Mouse (Mus musculus): ENCODE data around the gene Cog1.
"Not testable (repeated sequence)": the region's sequence is repeated elsewhere in the genome, so short reads cannot be mapped to it uniquely, and the experiment has no call there.

The Cog1 gene

DNA sequence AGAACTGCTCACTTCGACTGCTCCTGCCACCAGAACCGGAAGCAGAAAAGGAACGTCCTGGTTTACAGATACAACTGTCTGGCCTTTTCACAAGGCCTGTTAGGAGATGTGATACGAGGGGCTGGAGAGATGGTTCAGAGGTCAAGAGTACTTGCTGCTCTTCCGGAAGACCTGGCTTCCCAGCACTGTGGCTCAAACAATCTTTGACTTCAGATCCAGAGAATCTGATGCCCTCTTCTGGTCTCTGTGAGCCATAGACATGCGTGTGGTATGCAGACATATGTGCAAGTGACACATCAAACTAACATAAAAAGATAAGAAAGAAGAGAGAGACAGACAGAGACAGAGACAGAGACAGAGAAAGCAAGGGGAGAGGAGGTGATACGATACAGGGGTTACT lies 16.7 kb upstream of the Cog1 start:
- no peak for DNase-seq (ENCODE audit: low spot score)

DNA sequence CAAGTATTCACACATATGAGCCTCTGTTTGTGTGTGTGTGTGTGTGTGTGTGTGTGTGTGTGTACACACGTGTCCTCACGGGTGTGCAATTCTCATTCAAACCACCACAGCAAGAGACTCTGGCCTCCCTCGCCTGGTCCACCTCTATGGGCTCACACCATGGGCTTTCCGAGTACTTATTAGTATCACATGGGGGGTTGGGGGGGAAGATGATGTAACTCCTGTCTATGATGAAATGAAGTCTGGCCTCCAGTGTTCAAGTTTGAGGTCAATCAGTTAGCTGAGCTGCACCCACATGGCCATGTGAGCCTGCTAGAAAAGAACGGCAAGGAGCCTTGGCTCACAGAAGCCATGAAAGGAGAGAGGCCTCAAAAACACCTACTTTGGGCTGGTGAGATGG lies 15.6 kb upstream of the Cog1 start:
- DNase-seq (ENCODE audit: low spot score) = no peak

DNA sequence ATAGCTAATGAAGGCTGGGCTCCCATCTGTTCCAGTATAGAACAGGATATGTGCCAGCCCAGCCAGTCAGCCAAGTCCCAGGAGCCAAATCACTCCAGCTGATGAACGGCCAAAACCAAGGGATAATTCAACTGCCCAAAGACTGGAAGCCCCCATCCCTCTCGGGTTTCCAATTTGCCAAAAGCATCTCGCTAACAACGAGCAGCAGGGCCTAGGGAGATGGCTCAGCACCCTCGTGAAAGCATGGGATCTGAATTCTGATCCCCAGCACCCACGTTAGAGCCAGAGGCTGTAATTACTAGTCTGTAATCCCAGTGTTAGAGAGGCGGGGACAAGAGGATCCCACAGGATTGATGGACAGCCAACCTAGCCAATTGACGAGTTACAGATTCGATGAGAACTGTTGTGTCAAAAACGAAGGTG lies 14.3 kb upstream of the Cog1 start:
- DNase-seq (ENCODE audit: low spot score) = no peak

DNA sequence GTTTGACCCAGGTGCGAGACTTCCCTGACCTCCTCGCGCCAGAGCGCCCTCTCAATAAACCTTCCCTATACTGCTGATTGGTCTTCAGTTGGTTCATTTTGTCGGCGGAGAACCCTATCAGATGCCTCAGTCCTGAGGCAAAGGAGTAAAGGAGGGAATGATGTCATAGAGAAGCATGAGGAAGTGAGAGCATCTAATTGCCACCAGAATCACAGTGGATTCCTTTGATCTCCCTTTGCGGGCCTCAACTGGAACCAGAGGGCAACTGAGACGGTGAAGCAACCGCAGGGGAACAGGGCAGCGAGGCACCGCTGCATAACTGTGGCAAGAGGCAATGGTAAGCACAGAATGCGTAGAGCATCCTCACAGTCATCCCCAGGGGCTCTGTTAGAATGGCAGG lies 10.3 kb upstream of the Cog1 start:
- no peak for DNase-seq (ENCODE audit: low spot score)

DNA sequence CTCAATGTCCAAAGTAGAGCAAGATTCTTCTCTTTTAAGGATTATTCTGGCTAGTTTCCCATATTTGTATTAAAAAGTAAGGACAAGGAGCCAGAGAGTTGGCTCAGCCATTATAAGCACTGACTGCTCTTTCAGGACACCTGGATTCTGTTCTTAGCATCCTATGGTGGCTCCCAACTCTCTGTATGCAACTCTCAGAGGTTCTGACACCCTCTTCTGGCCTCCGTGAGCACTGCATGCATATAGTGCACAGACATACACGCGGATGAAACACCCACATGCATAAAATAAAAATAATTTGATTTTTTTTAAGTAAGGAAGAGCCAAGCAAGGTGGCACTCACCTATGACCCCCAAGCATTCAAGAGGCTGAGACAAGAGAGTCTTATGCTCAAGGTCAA lies 3.8 kb upstream of the Cog1 start:
- no peak for DNase-seq (ENCODE audit: low spot score)

DNA sequence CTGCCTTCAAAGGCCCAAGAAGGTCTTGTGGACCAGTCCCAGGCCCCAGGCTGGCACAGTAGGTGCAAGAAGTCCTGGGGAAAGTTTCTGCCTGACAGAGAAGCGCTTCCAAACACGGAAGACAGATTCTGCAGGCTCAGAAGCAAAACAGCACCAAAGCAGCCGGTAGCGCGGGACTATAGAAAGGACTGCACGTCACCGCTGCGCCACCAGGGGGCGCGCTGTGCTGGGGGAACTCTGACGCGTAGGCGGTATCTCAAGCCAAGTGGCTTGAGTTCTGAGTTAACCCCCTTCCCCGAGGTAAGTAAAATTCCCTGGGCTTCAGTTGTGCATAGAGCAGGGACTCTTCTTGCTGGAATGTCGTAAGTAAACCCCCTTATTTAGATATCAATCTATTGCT lies 817 bp upstream of the Cog1 start:
- DNase-seq (ENCODE audit: low spot score) = peak; percentile 93

DNA sequence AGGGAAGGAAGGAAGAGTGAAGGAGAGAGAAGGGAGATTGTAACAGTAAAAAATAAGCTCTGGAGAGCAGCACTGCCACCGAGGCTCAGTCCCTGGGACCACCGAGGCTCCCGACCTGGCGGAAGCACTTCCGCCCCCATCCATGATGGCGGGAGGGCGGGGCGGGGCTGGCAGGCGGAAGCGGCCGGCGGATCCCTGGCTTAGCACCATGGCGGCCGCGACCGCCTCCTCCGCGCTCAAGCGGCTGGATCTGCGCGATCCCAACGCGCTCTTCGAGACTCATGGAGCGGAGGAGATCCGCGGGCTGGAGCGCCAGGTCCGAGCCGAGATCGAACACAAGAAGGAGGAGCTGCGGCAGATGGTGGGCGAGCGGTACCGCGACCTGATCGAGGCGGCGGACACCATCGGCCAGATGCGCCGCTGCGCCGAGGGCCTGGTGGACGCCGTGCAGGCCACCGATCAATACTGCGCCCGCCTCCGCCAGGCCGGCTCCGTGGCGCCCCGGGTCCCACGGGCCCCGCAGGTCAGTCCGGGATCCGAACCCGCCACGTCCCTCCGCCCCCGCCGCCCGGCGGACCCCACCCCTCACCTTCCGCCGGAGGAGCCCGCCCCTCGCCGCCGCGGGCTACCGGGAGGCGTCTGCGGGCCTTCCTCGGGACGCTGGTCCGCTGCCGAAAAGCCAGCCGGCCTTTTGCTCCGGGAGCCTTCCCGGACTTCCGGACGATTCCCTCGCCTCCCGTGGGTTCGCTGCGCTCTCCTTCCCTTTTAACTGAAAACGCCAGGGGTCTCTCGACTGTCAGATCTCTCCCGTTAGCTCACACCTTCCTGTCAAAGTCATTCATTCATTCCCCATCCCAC lies 613 bp downstream of the Cog1 start, which contains the start of gene Slc39a11:
Gene Slc39a11, minus strand, starts transcription at position 727 of the 858 bp plus-strand sequence.
- DNase-seq (ENCODE audit: low spot score) = peak; percentile 83

DNA sequence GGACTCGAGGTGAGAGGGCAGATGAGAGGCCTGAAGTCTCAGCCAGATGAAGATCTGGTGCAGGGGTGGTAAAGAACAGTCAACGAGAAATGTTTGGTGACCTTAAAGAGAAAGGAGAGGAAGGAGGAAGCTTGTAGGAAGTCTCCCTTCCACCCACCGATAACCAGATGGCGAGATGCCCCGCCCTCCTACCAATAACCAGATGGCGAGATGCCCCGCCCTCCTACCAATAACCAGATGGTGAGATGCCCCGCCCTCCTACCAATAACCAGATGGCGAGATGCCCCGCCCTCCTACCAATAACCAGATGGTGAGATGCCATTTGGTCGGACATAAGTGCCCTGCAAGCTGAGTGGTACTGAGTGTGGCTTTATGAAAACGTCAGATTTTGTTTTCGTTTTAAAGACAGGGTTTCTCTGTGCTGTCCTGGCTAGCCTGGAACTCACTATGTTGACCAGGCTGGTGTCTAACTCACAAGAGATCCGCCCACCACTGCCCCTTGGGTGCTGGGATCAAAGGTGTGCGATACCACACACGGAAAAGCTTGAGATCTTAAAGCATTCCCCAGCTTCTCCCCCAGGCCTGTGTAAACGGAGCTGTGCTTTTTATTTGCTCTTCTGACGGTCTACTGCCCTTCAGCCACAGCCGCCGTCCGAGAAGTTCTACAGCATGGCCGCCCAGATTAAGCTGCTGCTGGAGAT lies 2.4 kb downstream of the Cog1 start:
- no peak for DNase-seq (ENCODE audit: low spot score)

DNA sequence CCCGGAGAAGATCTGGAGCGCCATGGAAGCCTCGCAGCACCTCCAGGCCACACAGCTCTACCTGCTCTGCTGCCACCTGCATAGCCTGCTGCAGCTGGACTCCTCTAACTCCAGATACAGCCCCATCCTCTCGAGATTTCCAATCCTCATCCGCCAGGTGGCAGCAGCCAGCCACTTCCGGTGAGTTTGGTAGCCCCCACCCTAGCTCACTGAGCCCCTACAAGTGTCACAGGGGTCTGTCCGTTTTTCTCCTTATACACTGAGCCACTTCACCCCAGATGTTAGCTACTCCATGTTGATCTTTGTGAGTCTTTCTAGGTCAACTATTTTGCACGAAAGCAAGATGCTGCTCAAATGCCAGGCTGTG lies 2.9 kb downstream of the Cog1 start:
- DNase-seq (ENCODE audit: low spot score) = peak; percentile 75

DNA sequence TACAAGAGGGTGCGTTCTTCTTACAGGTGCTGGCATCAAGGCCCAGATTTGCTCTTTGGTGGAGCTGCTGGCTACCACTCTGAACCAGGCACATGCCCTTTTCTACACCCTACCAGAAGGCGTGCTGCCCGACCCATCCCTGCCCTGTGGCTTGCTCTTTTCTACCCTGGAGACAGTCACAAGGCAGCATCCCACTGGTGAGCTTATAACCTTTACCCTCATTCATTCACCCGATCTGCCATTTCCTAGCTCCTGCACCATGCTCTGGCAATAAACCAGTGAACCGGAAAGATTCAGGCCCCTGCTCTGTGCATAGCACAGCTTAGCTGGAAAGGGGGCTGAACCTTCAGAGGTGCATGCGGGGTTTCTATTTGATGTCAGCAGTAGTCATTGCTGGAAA lies 3.5 kb downstream of the Cog1 start:
- no peak for DNase-seq (ENCODE audit: low spot score)

DNA sequence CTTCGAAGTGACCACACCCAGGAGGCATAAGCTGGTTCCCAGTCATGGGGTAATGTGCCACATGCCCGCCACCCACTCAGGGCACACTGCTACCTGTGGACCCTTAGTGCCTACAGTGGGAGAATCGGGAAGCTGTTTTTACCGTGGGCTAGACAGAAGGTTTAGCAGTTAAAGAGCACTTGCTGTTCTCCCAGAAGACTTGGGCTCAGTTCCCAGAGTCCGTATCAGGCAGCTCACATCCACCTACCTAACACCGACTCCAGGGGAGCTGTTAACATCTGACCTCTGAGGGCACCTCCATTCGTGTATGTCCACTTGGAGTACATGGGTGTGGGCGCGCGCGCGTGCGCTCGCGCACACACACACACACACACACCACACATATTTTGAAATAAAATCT lies 5.1 kb downstream of the Cog1 start:
- DNase-seq (ENCODE audit: low spot score) = no peak

DNA sequence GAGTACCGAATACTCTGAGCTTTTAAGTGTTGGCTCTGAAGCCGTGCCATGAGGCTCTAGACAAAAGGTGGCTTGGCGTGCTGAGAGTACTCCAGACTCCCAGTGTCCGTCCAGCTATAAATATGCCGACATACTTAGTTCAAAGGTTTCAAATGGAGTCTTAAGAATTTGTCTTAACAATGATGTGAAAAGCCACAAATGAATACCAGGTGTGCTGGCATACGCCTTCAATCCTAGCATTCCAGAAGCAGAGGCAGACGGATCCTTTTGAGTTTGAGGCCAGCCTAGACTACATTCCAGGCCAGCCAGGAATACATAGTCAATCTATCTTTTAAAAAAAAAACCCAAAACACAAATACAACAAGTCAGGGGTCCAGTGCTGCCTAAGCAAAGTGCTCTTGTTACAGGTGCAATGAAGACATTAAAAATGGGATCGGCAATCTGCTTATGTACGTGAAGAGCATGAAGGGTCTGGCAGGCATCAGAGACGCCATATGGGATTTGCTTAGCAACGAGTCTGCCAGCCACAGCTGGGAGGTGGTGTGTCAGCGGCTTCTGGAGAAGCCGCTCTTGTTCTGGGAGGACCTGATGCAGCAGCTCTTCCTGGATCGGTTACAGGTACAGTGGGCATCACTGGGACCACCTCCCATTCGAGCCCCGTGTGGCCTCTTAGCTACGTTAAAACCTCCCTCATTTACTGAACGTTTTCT lies 5.7 kb downstream of the Cog1 start:
- no peak for DNase-seq (ENCODE audit: low spot score)

DNA sequence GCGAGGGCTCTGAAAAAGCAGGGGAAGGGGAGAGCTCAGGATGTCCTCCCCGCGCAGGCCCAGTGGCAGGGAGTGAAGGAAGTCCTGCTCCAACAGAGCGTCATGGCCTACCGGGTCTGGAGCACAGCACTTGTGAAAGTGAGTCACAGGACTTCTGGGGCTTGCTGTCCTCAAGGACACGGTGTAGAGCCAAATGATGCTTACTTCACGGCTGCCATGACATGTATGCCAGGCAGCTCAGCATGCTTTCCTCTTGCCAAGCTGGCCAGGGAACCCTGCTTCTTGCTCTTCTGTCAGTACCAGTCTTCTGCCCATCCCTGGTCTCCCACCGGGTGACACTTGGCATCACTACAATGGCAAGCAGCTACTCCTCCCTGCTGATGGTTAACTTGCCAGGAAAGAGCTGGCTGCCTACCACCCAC lies 7.6 kb downstream of the Cog1 start:
- DNase-seq (ENCODE audit: low spot score) = no peak

DNA sequence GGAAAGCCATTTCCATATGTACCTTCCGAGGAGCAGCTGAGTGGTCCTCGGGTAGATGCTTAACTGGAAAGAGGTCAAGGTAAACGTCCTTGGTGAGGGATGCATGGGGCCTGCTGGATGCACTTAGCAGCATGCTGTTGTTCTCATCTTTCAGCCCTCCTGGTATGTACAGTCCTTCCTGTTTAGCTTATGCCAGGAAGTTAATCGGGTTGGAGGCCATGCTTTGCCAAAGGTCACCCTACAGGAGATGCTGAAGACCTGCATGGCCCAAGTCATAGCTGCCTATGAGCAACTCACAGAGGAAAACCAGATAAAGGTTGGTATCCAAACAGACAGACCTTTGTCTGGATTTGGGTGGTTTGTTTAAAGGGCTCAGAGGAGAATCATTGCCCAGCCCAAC lies 8.3 kb downstream of the Cog1 start:
- DNase-seq (ENCODE audit: low spot score) = no peak

DNA sequence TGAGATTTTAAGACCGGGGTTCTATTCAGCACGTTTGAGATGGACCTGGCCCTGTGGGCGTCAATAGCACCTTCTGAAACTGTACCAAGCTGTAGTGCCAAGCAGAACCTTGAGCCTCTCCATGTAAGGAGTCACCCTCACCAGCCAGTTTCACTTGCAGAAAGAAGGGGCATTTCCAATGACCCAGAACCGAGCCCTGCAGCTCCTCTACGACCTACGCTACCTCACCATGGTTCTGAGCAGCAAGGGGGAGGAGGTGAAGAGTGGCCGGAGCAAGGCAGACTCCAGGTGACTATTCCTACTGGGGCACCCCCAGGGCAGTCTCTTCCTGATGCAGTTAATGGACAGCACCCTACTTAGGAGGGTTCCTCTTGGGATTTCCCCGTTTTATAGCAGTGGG lies 9.3 kb downstream of the Cog1 start:
- DNase-seq (ENCODE audit: low spot score) = no peak

DNA sequence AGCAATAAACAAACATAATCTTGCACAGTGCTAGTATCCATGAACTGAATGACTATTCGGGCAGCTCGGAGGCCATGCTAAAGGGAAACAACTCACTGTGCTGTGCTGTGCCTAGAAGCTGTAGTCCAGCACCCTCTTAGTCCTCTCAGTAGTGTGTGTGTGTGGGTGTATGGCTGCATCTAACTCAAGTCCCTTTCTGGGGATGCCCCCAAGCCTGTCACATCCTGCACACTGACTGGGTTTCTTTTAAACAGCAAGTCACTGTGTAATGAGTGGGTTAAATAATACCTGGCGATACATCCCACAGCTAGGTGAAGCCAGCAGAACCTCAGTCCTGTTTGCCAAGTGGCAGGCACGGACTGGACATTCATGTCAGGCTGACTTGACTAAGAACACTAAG lies 9.8 kb downstream of the Cog1 start:
- no peak for DNase-seq (ENCODE audit: low spot score)

DNA sequence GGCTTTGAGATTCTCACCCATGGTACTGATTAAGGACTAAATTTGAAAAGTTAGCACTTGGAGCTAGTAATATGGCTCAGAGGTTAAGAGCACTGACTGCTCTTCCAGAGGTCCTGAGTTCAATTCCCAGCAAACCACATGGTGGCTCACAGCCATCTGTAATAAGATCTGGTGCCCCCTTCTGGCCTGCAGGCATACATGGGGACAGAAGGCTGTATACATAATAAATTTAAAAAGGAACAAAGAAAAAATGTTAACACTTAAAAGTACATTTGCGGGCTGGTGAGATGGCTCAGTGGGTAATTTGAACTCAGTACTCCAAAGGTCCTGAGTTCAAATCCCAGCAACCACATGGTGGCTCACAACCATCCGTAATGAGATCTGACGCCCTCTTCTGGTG lies 11.2 kb downstream of the Cog1 start:
- not testable (repeated sequence) for DNase-seq (ENCODE audit: low spot score)

DNA sequence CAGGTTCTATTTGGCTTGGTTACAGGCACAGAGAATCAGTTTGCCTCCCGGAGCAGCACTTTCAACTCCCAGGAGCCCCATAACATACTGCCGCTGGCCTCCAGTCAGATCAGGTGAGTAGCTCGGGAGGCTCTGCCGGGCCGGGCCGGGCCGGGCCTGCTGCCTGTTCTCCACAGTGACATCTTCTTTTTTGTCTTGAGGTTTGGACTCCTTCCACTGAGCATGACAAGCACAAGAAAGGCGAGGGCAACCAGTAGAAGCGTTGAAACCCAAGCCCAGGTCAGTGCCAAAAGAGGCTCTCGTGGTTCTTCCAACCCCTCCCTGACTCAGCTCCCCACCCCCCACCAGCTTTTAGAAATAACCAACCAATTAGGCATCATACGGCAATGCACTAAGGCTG lies 12.0 kb downstream of the Cog1 start:
- DNase-seq (ENCODE audit: low spot score) = no peak

DNA sequence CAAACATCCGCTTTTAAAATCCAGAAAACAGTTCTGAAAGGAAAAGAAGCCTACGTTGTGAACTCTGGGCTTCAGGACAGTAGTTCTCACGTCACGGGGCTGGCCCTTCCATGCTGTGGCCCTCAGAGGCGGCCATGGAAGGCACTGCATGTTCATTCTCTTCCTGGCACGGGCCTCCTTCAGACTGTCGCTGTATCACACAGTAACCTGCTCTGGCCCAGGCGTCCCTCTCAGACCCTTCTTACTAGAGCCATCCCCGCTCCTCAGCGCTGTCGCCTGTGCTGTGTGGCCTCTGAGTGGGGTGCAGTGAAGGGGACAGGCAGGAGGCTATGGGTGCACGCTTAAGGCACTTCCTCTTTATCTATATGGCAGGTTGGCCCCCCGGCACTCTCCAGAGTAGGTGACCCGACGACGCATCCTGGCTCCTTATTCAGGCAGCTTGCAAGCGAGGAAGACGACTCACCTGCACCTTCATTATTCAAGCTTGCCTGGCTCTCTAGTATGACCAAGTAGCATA lies 12.9 kb downstream of the Cog1 start:
- no peak for DNase-seq (ENCODE audit: low spot score)

DNA sequence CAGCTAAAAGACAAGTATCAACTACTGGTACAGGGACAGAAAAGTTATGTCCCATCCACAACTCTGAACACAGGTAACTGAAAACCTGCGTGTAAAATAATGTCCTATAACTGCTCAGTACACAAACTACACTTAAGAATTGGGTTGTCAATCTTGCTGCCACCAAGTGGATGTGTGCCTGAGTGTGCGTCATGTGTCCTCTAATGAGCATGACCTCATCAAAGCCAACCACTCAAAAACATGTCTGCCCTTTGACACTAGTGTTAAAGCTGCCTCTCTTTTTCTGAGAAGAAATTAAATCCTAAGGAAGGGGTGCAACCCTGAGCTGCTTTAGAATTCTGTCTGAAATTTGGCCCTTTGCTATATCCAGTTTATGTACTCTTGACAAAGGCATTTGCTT lies 15.3 kb downstream of the Cog1 start:
- no peak for DNase-seq (ENCODE audit: low spot score)

DNA sequence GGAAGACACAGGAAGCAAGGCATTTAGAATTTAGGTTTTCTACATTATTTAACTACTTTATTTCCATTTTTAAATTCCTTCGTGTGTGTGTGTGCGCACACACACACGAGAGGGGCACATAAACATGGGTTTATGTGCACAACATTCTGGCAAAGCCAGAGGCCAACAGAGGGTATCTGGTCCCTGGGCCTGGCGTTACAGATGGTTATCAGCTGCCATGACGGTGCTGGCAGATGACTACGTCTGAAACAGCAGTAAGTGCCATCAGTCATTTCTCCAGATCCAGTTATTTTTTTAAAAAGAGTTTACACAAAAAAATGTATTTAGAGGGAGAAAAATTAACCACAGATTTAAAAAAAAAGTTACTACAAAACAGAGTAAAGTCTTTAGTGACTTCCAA lies 17.2 kb downstream of the Cog1 start:
- DNase-seq (ENCODE audit: low spot score) = no peak

DNA sequence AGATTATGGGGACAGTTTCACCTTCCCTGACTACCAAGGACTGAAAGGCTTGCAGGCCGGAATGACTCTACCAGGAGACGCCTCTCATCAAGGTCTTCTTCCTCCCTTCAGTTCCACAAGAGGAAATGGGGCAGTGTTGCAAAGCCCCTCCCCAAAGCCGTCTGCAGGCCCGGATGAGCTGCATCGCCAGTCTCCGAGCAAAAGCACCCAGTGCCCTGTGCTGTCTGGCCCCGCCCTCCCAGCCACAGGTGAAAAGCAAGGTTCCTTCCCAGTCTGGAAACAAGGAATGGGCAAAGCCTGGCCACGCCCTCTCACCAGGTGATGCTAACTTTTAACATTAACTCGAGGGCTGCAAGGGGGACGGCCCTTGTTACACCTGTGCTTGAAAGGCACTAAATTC lies 17.7 kb downstream of the Cog1 start:
- no peak for DNase-seq (ENCODE audit: low spot score)

DNA sequence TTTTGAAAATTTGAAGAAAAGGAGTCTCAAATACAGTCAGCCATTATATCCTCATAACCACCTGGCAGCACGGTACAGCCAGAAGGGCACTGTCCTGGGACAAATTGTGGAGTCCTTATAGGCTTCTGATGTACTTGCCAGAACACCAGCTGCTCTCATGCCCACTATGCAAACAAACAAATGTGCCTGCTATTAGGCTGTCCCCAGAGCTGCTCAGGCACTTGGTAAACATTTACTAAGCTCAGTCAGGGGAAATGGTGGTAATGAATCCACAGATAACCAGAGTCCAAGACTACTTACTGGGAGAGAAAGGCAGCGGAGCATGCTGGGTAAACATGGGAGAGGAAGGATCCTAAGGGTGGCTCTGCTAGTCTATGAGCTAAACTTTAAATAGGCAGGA lies 18.2 kb downstream of the Cog1 start:
- no peak for DNase-seq (ENCODE audit: low spot score)

Measured in embryo, embryonic 10 days (tissue).